Mouse (Mus musculus): ENCODE results near the gene Efcab12. TPM values are rescaled to one million over a fixed set of nuclear protein-coding genes. Genes with fewer than 3 reads are reported as not detected.
A peak's percentile ranks its signal among the peaks of the same experiment; 100 is the strongest.
"Not testable (repeated sequence)": the region's sequence is repeated elsewhere in the genome, so short reads cannot be mapped to it uniquely, and the experiment has no call there.

Gene Efcab12
- 4.0 and 4.8 TPM in 2 replicates for polyA plus RNA-seq (2012; rRNA removed)

DNA sequence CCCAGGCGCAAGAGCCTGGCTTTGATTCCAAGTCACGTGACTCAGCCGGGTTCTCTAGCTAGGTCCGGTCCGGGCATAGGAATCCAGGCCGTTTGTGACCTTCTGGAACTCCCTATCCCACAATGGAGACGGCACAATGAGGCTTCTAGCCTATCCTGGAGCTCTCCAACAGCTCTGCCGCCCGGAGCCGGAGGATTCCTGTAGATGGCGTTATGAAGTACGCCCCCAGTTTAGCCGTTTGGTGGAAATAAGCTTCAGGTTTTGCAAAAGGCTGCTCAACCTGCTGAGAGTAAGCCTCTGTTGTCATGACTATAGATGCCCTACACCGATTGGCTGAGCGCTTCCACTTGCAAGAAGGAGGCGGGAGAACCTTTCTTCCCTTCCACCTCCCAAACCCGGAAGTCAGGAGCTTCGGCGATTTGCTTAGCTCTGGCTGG lies at the start of gene Efcab12:
Gene Efcab12, minus strand, starts transcription at position 252 of the 437 bp plus-strand sequence.
- TF ChIP-seq CTCF (IDR thresholded peaks at IDR 0.05; ENCODE audit: borderline replicate concordance, extremely low read depth, insufficient read depth, insufficient read length), result no peak
- DNase-seq (ENCODE audit: low read depth), result peak; percentile 96

DNA sequence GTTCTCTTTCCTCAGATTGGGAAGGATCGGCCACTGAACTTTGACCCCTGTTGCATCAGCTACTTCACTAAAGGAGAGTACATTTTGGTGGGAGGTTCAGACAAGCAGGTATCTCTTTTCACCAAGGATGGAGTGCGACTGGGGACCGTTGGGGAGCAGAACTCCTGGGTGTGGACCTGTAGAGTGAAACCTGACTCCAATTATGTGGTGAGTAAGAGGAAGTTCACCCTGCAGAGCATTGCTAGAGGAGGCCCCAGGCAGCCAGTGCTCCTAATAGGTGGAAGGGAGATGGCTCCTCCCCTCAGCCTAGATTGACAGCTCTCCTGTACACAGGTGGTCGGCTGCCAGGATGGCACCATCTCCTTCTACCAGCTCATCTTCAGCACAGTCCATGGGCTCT lies 48.7 kb upstream of the Efcab12 start:
- DNase-seq (ENCODE audit: low read depth), result no peak
- TF ChIP-seq CTCF (IDR thresholded peaks at IDR 0.05; ENCODE audit: borderline replicate concordance, extremely low read depth, insufficient read depth, insufficient read length) (no peak), POLR2A (IDR thresholded peaks at IDR 0.05; ENCODE audit: borderline replicate concordance, extremely low read depth, insufficient read depth, insufficient read length, poor library complexity, severe bottlenecking) (no peak)

GRCm38 (mm10) chr6:115884018-115884417 lies 45.8 kb upstream of the Efcab12 start:
- no peak for TF ChIP-seq POLR2A (IDR thresholded peaks at IDR 0.05; ENCODE audit: borderline replicate concordance, extremely low read depth, insufficient read depth, insufficient read length, poor library complexity, severe bottlenecking)
- no peak for TF ChIP-seq CTCF (IDR thresholded peaks at IDR 0.05; ENCODE audit: borderline replicate concordance, extremely low read depth, insufficient read depth, insufficient read length)
- DNase-seq (ENCODE audit: low read depth), result no peak

DNA sequence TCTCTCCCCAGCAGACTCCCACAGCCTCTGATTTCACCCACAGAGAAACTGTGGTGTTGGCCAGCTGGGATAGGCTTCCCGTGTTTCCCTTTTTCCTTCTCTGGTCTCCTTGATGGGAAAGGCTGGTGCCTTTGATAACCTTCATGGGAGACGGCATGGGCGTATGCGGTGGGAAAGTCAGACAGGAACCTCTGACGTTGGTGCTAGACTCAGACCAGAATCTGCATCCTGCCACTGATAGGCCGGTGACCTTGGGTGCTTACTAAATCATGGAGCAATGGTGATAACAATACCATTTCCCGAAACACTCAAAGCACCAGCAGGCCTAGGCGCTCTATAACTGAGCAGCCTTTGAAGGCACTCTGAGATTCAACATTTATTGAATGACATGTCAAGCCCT lies 42.5 kb upstream of the Efcab12 start:
- DNase-seq (ENCODE audit: low read depth), result no peak
- TF ChIP-seq CTCF (IDR thresholded peaks at IDR 0.05; ENCODE audit: borderline replicate concordance, extremely low read depth, insufficient read depth, insufficient read length) (no peak), POLR2A (IDR thresholded peaks at IDR 0.05; ENCODE audit: borderline replicate concordance, extremely low read depth, insufficient read depth, insufficient read length, poor library complexity, severe bottlenecking) (no peak)

DNA sequence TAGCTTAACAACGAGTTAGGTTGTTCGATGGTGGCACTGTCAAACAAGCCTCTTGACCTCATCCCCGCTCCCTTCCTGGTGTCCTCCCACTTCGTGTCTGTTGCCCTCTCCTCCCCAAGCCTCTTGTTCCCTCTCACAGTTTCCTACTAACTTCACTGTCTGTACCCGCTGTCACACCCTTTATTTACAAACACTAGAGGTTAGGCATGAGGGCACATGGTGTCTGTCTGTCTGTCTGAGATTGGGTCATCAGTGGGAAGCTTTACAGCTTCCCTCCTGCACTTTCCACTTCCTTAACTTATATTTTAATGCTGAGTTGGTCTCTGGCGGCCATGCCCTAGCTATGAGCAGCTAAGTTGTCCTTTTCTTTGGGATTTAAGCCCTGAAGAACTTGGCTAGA lies 41.5 kb upstream of the Efcab12 start:
- no peak for DNase-seq (ENCODE audit: low read depth)

GRCm38 (mm10) chr6:115878694-115879093 lies 40.5 kb upstream of the Efcab12 start:
- TF ChIP-seq POLR2A (IDR thresholded peaks at IDR 0.05; ENCODE audit: borderline replicate concordance, extremely low read depth, insufficient read depth, insufficient read length, poor library complexity, severe bottlenecking), result no peak
- TF ChIP-seq CTCF (IDR thresholded peaks at IDR 0.05; ENCODE audit: borderline replicate concordance, extremely low read depth, insufficient read depth, insufficient read length), result no peak
- DNase-seq (ENCODE audit: low read depth), result no peak

More for the DNA sequence above, 41.5 kb upstream of the Efcab12 start:
- TF ChIP-seq CTCF (IDR thresholded peaks at IDR 0.05; ENCODE audit: borderline replicate concordance, extremely low read depth, insufficient read depth, insufficient read length) (no peak), POLR2A (IDR thresholded peaks at IDR 0.05; ENCODE audit: borderline replicate concordance, extremely low read depth, insufficient read depth, insufficient read length, poor library complexity, severe bottlenecking) (no peak)

GRCm38 (mm10) chr6:115877239-115877638 lies 39.0 kb upstream of the Efcab12 start:
- no peak for DNase-seq (ENCODE audit: low read depth)

DNA sequence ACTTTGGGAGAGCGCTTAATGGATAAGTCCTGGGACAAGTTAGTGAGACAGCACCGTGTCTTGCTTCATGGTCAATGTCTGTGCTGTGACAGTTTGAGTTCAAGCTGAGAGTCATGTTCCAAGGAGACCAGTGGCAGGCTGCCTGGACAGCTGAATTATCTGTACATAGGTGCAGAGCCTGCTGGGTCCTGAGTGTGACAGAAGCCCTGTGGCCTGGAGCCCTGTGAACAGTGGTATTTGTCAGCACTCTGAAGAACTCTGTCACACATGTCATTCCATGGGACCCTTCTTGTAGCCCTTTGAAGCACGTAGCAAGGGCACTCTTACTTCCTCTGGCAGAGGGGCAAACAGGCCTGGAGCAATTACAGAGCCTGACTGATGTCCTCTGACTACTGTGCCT lies 33.1 kb upstream of the Efcab12 start:
- not testable (repeated sequence) for DNase-seq (ENCODE audit: low read depth)

More at GRCm38 (mm10) chr6:115877239-115877638, 39.0 kb upstream of the Efcab12 start:
- TF ChIP-seq POLR2A (IDR thresholded peaks at IDR 0.05; ENCODE audit: borderline replicate concordance, extremely low read depth, insufficient read depth, insufficient read length, poor library complexity, severe bottlenecking) (no peak), CTCF (IDR thresholded peaks at IDR 0.05; ENCODE audit: borderline replicate concordance, extremely low read depth, insufficient read depth, insufficient read length) (no peak)

DNA sequence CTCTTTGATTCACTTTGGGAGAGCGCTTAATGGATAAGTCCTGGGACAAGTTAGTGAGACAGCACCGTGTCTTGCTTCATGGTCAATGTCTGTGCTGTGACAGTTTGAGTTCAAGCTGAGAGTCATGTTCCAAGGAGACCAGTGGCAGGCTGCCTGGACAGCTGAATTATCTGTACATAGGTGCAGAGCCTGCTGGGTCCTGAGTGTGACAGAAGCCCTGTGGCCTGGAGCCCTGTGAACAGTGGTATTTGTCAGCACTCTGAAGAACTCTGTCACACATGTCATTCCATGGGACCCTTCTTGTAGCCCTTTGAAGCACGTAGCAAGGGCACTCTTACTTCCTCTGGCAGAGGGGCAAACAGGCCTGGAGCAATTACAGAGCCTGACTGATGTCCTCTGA lies 28.9 kb upstream of the Efcab12 start:
- not testable (repeated sequence) for DNase-seq (ENCODE audit: low read depth)

DNA sequence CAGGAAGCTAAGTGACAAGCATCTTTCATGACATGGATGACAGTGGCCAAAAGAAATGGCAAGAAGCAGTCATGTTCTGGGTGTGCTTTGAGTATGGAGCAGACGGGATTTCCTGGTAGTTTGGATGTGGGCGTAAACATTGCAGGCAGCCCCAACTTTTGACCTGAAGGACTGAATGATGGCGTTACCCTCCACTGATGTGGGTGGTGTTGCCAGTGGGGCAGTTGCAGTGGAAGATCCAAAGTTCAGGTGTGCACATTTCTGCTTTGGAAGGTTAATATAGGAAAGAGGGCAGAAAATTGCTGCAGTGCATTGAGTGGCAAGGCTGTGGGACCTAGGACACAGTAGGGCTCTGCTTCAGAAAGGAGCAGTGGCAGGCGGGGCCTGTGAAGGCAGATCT lies 27.0 kb upstream of the Efcab12 start:
- TF ChIP-seq POLR2A (IDR thresholded peaks at IDR 0.05; ENCODE audit: borderline replicate concordance, extremely low read depth, insufficient read depth, insufficient read length, poor library complexity, severe bottlenecking), result no peak
- no peak for TF ChIP-seq CTCF (IDR thresholded peaks at IDR 0.05; ENCODE audit: borderline replicate concordance, extremely low read depth, insufficient read depth, insufficient read length)
- DNase-seq (ENCODE audit: low read depth), result no peak

DNA sequence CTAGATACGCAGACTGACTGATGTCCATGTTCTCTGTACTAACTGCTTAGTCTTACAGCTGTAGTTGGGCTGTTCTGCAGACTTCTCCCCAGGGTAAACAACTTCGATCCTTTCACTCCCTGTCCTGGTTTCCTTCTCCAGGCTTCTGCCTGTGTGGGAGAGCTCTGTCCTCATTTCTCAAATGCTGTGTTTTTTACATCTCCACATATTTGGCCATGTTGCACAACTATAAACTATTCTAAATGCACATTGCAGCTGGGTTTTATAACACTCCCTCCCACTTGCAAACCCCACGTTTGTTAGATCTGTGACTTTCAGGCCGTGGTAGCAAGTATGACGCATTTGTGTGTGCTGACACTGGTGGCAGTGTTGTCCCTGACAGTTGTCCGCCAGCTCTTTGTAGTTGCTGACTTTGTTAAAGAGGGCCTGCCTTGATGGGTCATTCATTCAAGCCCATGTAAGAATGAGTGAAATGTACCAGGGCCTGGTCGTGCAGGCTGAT lies 25.2 kb upstream of the Efcab12 start:
- no peak for DNase-seq (ENCODE audit: low read depth)
- no peak for TF ChIP-seq CTCF (IDR thresholded peaks at IDR 0.05; ENCODE audit: borderline replicate concordance, extremely low read depth, insufficient read depth, insufficient read length)
- TF ChIP-seq POLR2A (IDR thresholded peaks at IDR 0.05; ENCODE audit: borderline replicate concordance, extremely low read depth, insufficient read depth, insufficient read length, poor library complexity, severe bottlenecking), result no peak

- DNase-seq (ENCODE audit: low read depth), result no peak
- TF ChIP-seq CTCF (IDR thresholded peaks at IDR 0.05; ENCODE audit: borderline replicate concordance, extremely low read depth, insufficient read depth, insufficient read length) (no peak), POLR2A (IDR thresholded peaks at IDR 0.05; ENCODE audit: borderline replicate concordance, extremely low read depth, insufficient read depth, insufficient read length, poor library complexity, severe bottlenecking) (no peak)
These were observed 21.9 kb upstream of the Efcab12 start for GRCm38 (mm10) chr6:115860027-115860556.

GRCm38 (mm10) chr6:115859258-115859657 lies 21.0 kb upstream of the Efcab12 start:
- no peak for TF ChIP-seq CTCF (IDR thresholded peaks at IDR 0.05; ENCODE audit: borderline replicate concordance, extremely low read depth, insufficient read depth, insufficient read length)
- TF ChIP-seq POLR2A (IDR thresholded peaks at IDR 0.05; ENCODE audit: borderline replicate concordance, extremely low read depth, insufficient read depth, insufficient read length, poor library complexity, severe bottlenecking), result no peak
- DNase-seq (ENCODE audit: low read depth), result no peak
